Mouse (Mus musculus): ENCODE measurements around the gene Lrpprc.
"Not testable (repeated sequence)": the region's sequence is repeated elsewhere in the genome, so short reads cannot be mapped to it uniquely, and the experiment has no call there.

DNA sequence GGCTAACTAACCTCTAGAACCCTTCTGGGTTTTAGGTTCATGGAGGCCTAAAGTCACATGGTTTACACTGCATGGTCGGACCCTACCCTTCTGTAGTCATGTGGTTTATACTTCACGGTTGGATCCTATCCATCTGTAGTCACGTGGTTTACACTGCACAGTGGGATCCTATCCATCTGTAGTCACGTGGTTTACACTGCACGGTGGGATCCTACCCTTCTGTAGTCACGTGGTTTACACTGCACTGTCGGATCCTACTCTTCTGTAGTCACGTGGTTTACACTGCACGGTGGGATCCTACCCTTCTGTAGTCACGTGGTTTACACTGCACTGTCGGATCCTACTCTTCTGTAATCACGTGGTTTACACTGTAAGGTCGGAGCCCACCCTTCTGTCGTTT lies 23.6 kb upstream of the Lrpprc start:
- not testable (repeated sequence) for TF ChIP-seq CTCF (IDR thresholded peaks at IDR 0.05); EP300 (IDR thresholded peaks at IDR 0.05; ENCODE audit: insufficient read depth, low read depth, low read length)

All from heart, adult 2 months (tissue).